Mouse (Mus musculus): ENCODE results near the gene Sult4a1. TPM values are rescaled to one million over a fixed set of nuclear protein-coding genes. Genes with fewer than 3 reads are reported as not detected.

The Sult4a1 gene
- total and polyA plus RNA-seq, 3 experiments = not detected

DNA sequence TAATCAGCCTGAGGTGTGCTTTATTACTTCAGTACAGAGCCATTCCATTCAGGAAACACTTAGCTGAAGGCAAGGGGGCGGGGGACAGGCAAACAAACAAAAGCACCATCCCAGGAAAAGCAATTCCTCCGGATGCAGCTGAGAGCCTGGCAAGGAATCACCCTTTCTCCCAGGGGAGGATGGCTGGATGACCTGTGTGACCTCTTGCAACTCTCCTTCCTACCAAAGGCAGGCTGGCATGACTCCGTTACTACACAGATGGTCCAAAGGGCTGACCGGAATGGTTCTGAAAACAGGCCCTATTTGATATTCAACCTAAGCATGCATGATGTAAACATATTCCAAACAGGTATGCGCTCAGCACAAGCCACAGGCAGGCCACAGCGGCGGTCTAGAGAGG lies 56.0 kb downstream of the Sult4a1 start:
- no peak for DNase-seq (ENCODE audit: extremely low read depth)
- no peak overlapping the region for H3K27ac ChIP-seq (ENCODE audit: insufficient read depth, low read depth)
- in situ Hi-C loops (cut with MboI; ENCODE audit: low pct_ligation_motif_present, low pct_unique_long_range_greater_than_20kb, low sequenced_read_pairs) (no loop called here), dilution Hi-C loops (cut with MboI; ENCODE audit: extremely low pct_ligation_motif_present, extremely low pct_unique_long_range_greater_than_20kb, low sequenced_read_pairs) (no loop called here)
- peaks cover 28% of the 10 kb centered on the region for H3K27me3 ChIP-seq (replicated peaks)
- TF ChIP-seq CTCF (conservative IDR thresholded peaks at IDR 0.05 in 1 of 2, IDR thresholded peaks at IDR 0.05 in 1 of 2; ENCODE audit: low read depth in 2 of 2, low read length in 2 of 2) (no peak), USF1 (IDR thresholded peaks at IDR 0.05; ENCODE audit: low read depth, low read length) (no peak), TCF12 (IDR thresholded peaks at IDR 0.05; ENCODE audit: low read depth, low read length) (no peak), ZNF384 (IDR thresholded peaks at IDR 0.05; ENCODE audit: low read depth, low read length) (no peak), USF2 (conservative IDR thresholded peaks at IDR 0.05; ENCODE audit: low read depth, low read length) (no peak), ETS1 (conservative IDR thresholded peaks at IDR 0.05; ENCODE audit: low read depth, low read length) (no peak), JUN (IDR thresholded peaks at IDR 0.05; ENCODE audit: insufficient read depth, low read depth, low read length) (no peak), MAZ (IDR thresholded peaks at IDR 0.05; ENCODE audit: low read depth, low read length) (no peak), PAX5 (IDR thresholded peaks at IDR 0.05; ENCODE audit: low read length) (no peak), CHD2 (IDR thresholded peaks at IDR 0.05; ENCODE audit: low read length) (no peak), BHLHE40 (IDR thresholded peaks at IDR 0.05; ENCODE audit: low read depth, low read length) (no peak), SIN3A (IDR thresholded peaks at IDR 0.05; ENCODE audit: low read length) (no peak)
- H3K9ac ChIP-seq (ENCODE audit: insufficient read depth, low read depth) = no peak overlapping the region
- no peak overlapping the region for H3K4me2 ChIP-seq (ENCODE audit: insufficient read depth, low read depth, poor library complexity, severe bottlenecking)
- no peaks in the 10 kb centered on the region for H3K79me2 ChIP-seq (replicated peaks; ENCODE audit: control insufficient read depth, extremely low read depth, insufficient read depth, poor library complexity, severe bottlenecking)
- H3K4me3 ChIP-seq (replicated peaks in 1 of 3; ENCODE audit: low read depth in 2 of 3, low read length in 2 of 3, poor library complexity in 1 of 3) = no peak overlapping the region
- H3K4me1 ChIP-seq (ENCODE audit: control insufficient read depth in 1 of 2, insufficient read depth in 2 of 2) = no peaks in the 10 kb centered on the region
- H3K9me3 ChIP-seq (replicated peaks; ENCODE audit: low read length) = peaks cover 10% of the 10 kb centered on the region
- no peaks in the 10 kb centered on the region for H3K36me3 ChIP-seq (replicated peaks in 1 of 2; ENCODE audit: control insufficient read depth in 1 of 2, insufficient read depth in 1 of 2, low read length in 1 of 2)

DNA sequence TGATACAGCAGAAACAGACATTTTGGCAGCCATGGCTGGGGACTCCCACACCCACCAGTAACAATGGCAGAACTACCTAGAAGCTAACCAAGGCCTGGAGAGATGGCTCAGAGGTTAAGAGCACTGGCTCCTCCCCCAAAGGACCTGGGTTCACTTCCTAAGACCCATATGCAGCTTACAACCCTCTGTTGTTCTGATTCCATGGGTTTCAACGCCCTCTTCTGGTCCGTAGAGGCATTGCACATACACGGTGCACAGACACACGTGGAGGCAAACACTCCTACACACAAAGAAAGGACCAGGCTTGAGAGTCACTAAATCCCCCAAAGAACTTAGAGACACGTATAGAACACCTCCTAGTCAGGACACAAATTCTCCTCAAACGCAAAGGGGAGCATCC lies 60.0 kb downstream of the Sult4a1 start:
- no peak overlapping the region for H3K4me3 ChIP-seq (replicated peaks in 1 of 3; ENCODE audit: low read depth in 2 of 3, low read length in 2 of 3, poor library complexity in 1 of 3)
- H3K79me2 ChIP-seq (replicated peaks; ENCODE audit: control insufficient read depth, extremely low read depth, insufficient read depth, poor library complexity, severe bottlenecking) = no peaks in the 10 kb centered on the region
- H3K4me2 ChIP-seq (ENCODE audit: insufficient read depth, low read depth, poor library complexity, severe bottlenecking) = no peak overlapping the region
- dilution Hi-C loops (cut with MboI; ENCODE audit: extremely low pct_ligation_motif_present, extremely low pct_unique_long_range_greater_than_20kb, low sequenced_read_pairs) = no loop called here
- peaks cover 20% of the 10 kb centered on the region for H3K27me3 ChIP-seq (replicated peaks)
- in situ Hi-C loops (cut with MboI; ENCODE audit: low pct_ligation_motif_present, low pct_unique_long_range_greater_than_20kb, low sequenced_read_pairs) = no loop called here
- H3K4me1 ChIP-seq (ENCODE audit: control insufficient read depth in 1 of 2, insufficient read depth in 2 of 2) = no peaks in the 10 kb centered on the region
- peaks cover 17% of the 10 kb centered on the region for H3K9me3 ChIP-seq (replicated peaks; ENCODE audit: low read length)
- H3K9ac ChIP-seq (ENCODE audit: insufficient read depth, low read depth) = no peak overlapping the region
- no peaks in the 10 kb centered on the region for H3K36me3 ChIP-seq (replicated peaks in 1 of 2; ENCODE audit: control insufficient read depth in 1 of 2, insufficient read depth in 1 of 2, low read length in 1 of 2)
- TF ChIP-seq MYC (IDR thresholded peaks at IDR 0.05; ENCODE audit: low read depth, low read length) (no peak), PAX5 (IDR thresholded peaks at IDR 0.05; ENCODE audit: low read length) (no peak), EP300 (IDR thresholded peaks at IDR 0.05; ENCODE audit: low read length) (no peak), E2F4 (IDR thresholded peaks at IDR 0.05; ENCODE audit: insufficient replicate concordance, low read depth, low read length) (no peak), MEF2A (IDR thresholded peaks at IDR 0.05; ENCODE audit: borderline replicate concordance, low read depth, low read length) (no peak)
- H3K27ac ChIP-seq (ENCODE audit: insufficient read depth, low read depth) = no peak overlapping the region
- DNase-seq (ENCODE audit: extremely low read depth) = no peak

Measured in CH12.LX (cell line).